Mouse (Mus musculus) bone marrow, adult 2 months (tissue): ENCODE measurements around the gene Rad51ap1.

Source experiments
- CTCF ChIP-seq: fragments of 200-500 bp; IDR thresholded peaks from 2 replicates; pipeline ENCODE4 v1.5.1; 2011; ENCODE audit warnings: low read length, control low read depth; ENCODE audit not compliant: control insufficient read depth, insufficient read depth
- POLR2A ChIP-seq: fragments of 200-500 bp; IDR thresholded peaks from 2 replicates; pipeline ENCODE4 v1.6.1; 2011; ENCODE audit warnings: low read depth, mild to moderate bottlenecking, control low read depth, low read length, borderline replicate concordance; ENCODE audit not compliant: control insufficient read depth

- no peak for TF ChIP-seq POLR2A
- no peak for TF ChIP-seq CTCF
Measured at GRCm38 (mm10) chr6:126961371-126962018, 22.1 kb upstream of the Rad51ap1 start.
